Comparison of ENCODE assay signal across 10 mouse cellular contexts in the genomic region with DNA sequence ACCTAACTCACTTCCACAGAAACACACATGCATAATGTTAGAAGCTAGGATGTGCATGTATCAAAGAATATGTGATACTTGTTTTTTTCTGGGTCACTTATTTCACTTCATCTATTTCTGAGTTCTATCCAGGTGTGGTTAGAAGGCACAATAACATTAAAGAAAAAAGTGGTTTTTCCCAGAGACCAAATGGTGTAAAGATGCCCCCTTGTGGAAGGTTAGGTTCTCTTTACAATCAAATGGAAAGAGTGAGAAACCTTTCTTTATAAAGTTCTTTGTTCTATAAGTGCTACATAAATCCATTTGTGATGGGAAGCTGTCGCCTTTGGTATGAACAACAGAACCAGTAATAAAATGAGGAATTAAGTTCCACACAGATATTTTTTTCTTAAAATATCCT. TPM values are rescaled to one million over a fixed set of nuclear protein-coding genes. Genes with fewer than 3 reads are reported as not detected.
DNase-seq lines count a peak whose midpoint lies in the region; ATAC-seq and TF ChIP-seq lines count a peak whose summit lies in the region.
"Had no signal": no experiment of that assay in that cellular context is flagged by ENCODE, and none has a peak within 500 bp of the region (broad histone marks: within the 10 kb centered on the region; RNA-seq: fewer than 3 reads in every experiment).

No protein-coding gene starts in this region.

- H3K27me3 ChIP-seq in heart, adult 2 months (ENCODE audit: control insufficient read depth, insufficient read depth, low read length) = no peaks in the 10 kb centered on the region
- H3K27me3 ChIP-seq in liver, postnatal 0 days (ENCODE audit: insufficient read depth, low read length) = no peaks in the 10 kb centered on the region
- no peaks in the 10 kb centered on the region for H3K27me3 ChIP-seq in liver, embryonic 12.5 days (replicated peaks)
- H3K27me3 ChIP-seq: stomach, embryonic 15.5 days had no signal

- DNase-seq in heart, adult 2 months = no peak
- no peak for DNase-seq in heart, adult 11 months
- DNase-seq in liver, postnatal 0 days = no peak
- peak; percentile 16 for DNase-seq in R1 (ENCODE audit: low read depth, low spot score)
- DNase-seq in retina, embryonic 14.5 days (ENCODE audit: low spot score) = peak; percentile 63
- DNase-seq in layer of hippocampus, postnatal 25 days (ENCODE audit: extremely low spot score in 1 of 2, low spot score in 1 of 2) = no peak
- DNase-seq in urinary bladder, postnatal 36 days (ENCODE audit: low spot score in 2 of 2) = no peak

- no peaks in the 10 kb centered on the region for H3K36me3 ChIP-seq in heart, adult 2 months (ENCODE audit: control insufficient read depth, insufficient read depth, low read length)
- no peaks in the 10 kb centered on the region for H3K36me3 ChIP-seq in liver, postnatal 0 days (replicated peaks; ENCODE audit: insufficient read depth, low read length)
- H3K36me3 ChIP-seq in liver, embryonic 12.5 days = no peaks in the 10 kb centered on the region
- H3K36me3 ChIP-seq: G1E; stomach, embryonic 15.5 days had no signal

- peak; percentile 79 for TF ChIP-seq CTCF in heart, adult 2 months (IDR thresholded peaks at IDR 0.05)
- TF ChIP-seq CTCF in liver, postnatal 0 days (IDR thresholded peaks at IDR 0.05; ENCODE audit: low read depth) = peak; percentile 59

- no peak overlapping the region for H3K4me2 ChIP-seq in liver, postnatal 0 days (ENCODE audit: low read depth, low read length)
- H3K4me2 ChIP-seq in liver, embryonic 12.5 days = no peak overlapping the region
- H3K4me2 ChIP-seq: stomach, embryonic 15.5 days had no signal

- TF ChIP-seq EP300 in heart, adult 2 months (IDR thresholded peaks at IDR 0.05; ENCODE audit: insufficient read depth, low read depth, low read length) = no peak
- no peak for TF ChIP-seq EP300 in liver, postnatal 0 days (IDR thresholded peaks at IDR 0.05; ENCODE audit: low read depth)

- no peak for TF ChIP-seq POLR2A in heart, adult 2 months (IDR thresholded peaks at IDR 0.05; ENCODE audit: insufficient read depth, low read depth, low read length)

- no peak overlapping the region for H3K4me3 ChIP-seq in heart, adult 2 months
- H3K4me3 ChIP-seq in liver, postnatal 0 days (ENCODE audit: low read depth, low read length) = no peak overlapping the region
- no peak overlapping the region for H3K4me3 ChIP-seq in liver, embryonic 12.5 days
- H3K4me3 ChIP-seq: stomach, embryonic 15.5 days had no signal

- intact Hi-C loops in heart, adult 2 months (cut with DNase I) = loop anchor here (2.0 to 5.0 kb wide), 4 partner anchors 101 to 465 kb away; no protein-coding TSS in a partner anchor

- H3K9ac ChIP-seq in heart, adult 2 months (ENCODE audit: low read depth, low read length) = no peak overlapping the region
- H3K9ac ChIP-seq in liver, postnatal 0 days (replicated peaks) = no peak overlapping the region
- no peak overlapping the region for H3K9ac ChIP-seq in liver, embryonic 12.5 days
- H3K9ac ChIP-seq: stomach, embryonic 15.5 days had no signal

- no peaks in the 10 kb centered on the region for H3K4me1 ChIP-seq in heart, adult 2 months (ENCODE audit: control insufficient read depth, insufficient read depth, low read length)
- no peaks in the 10 kb centered on the region for H3K4me1 ChIP-seq in liver, postnatal 0 days (ENCODE audit: insufficient read depth)
- no peaks in the 10 kb centered on the region for H3K4me1 ChIP-seq in liver, embryonic 12.5 days
- H3K4me1 ChIP-seq: stomach, embryonic 15.5 days had no signal

- 39% methylated on average over 1 of the region's 1 CpGs for WGBS in heart, adult 2 months
- WGBS in liver, postnatal 0 days (ENCODE audit: insufficient replicate concordance) = 24% methylated on average over 1 of the region's 1 CpGs
- 25% methylated on average over 1 of the region's 1 CpGs for WGBS in liver, embryonic 12.5 days (ENCODE audit: insufficient replicate concordance)

- H3K27ac ChIP-seq in heart, adult 2 months = no peak overlapping the region
- no peak overlapping the region for H3K27ac ChIP-seq in liver, postnatal 0 days (ENCODE audit: low read depth)
- no peak overlapping the region for H3K27ac ChIP-seq in liver, embryonic 12.5 days
- H3K27ac ChIP-seq: stomach, embryonic 15.5 days had no signal

- H3K79me2 ChIP-seq in heart, adult 2 months (replicated peaks; ENCODE audit: control insufficient read depth, insufficient read depth, low read length) = no peaks in the 10 kb centered on the region

- ATAC-seq in liver, postnatal 0 days = no peak
- ATAC-seq in liver, embryonic 12.5 days = no peak

- no peaks in the 10 kb centered on the region for H3K9me3 ChIP-seq in liver, postnatal 0 days (ENCODE audit: low read length)
- H3K9me3 ChIP-seq in liver, embryonic 12.5 days (replicated peaks) = no peaks in the 10 kb centered on the region
- H3K9me3 ChIP-seq: G1E; stomach, embryonic 15.5 days had no signal

RNA-seq across cellular contexts. Expression of a gene that starts 19.9 kb away (rescaled TPM):
- total RNA-seq in heart, adult 2 months (2021) = 10 to 100 TPM; 37.3 to 44.8 TPM
- polyA plus RNA-seq in heart, adult 2 months (2012; rRNA removed) = 20.9 and 21.4 TPM in 2 replicates
- polyA plus RNA-seq in liver, postnatal 0 days (2015; fragmentation: Nextera tagmentation; extraction: Ambion mirVana) = 64.0 and 69.9 TPM in 2 replicates
- polyA plus RNA-seq in liver, embryonic 12.5 days (2016; fragmentation: Nextera tagmentation; extraction: Ambion mirVana) = 121 TPM in 2 replicates
- 10 to 100 TPM; 48.1 to 57.5 TPM for total RNA-seq in layer of hippocampus, postnatal 25 days (2021)

Comparison
In these comparisons a context has a peak if more than half of its experiments do, and no peak if none do; other contexts are left out.
1. DNase-seq: peak in R1 (single experiment) and retina, embryonic 14.5 days (single experiment); none in heart, adult 2 months (0 of 2), heart, adult 11 months (single experiment), liver, postnatal 0 days (single experiment), layer of hippocampus, postnatal 25 days (0 of 2) and urinary bladder, postnatal 36 days (0 of 2).